Mouse (Mus musculus) heart, embryonic 10.5 days (tissue): Measurements from ENCODE around the gene Tifab. TPM values are rescaled to one million over a fixed set of nuclear protein-coding genes. Genes with fewer than 3 reads are reported as not detected.
A peak's percentile ranks its signal among the peaks of the same experiment; 100 is the strongest.

Experiments
- DNase-seq: peaks from one replicate; pipeline ENCODE4 v3.0.0-alpha.2; 2017; ENCODE audit warnings: low spot score
- H3K27ac ChIP-seq: fragments of 300-500 bp; sonication (generic); 2 replicates; pipeline ENCODE4 v1.5.1; 2016; ENCODE audit warnings: mild to moderate bottlenecking
- H3K27me3 ChIP-seq: fragments of 300-500 bp; sonication (generic); 2 replicates; pipeline ENCODE4 v1.6.1; 2016; ENCODE audit warnings: mild to moderate bottlenecking; ENCODE audit not compliant: poor library complexity, insufficient read depth, severe bottlenecking
- H3K36me3 ChIP-seq: fragments of 300-500 bp; sonication (generic); 2 replicates; pipeline ENCODE4 v1.6.1; 2016; ENCODE audit warnings: mild to moderate bottlenecking, moderate library complexity
- H3K4me1 ChIP-seq: fragments of 300-500 bp; sonication (generic); 2 replicates; pipeline ENCODE4 v1.6.1; 2016; ENCODE audit warnings: mild to moderate bottlenecking
- H3K4me3 ChIP-seq: fragments of 300-500 bp; sonication (generic); 2 replicates; pipeline ENCODE4 v1.5.1; 2016; ENCODE audit warnings: mild to moderate bottlenecking, moderate library complexity
- H3K9me3 ChIP-seq: fragments of 300-500 bp; sonication (generic); 2 replicates; pipeline ENCODE4 v1.6.1; 2016; ENCODE audit warnings: mild to moderate bottlenecking, moderate library complexity
- WGBS: fragments of 180-500 bp; shearing (Covaris S2); methylation state at CpG from one replicate; pipeline ENCODE4 v1.1.7; 2016; 5-methylcytosine and 5-hydroxymethylcytosine counted together
- polyA plus RNA-seq: library from polyadenylated mRNA; unstranded; fragments of >200 nt; fragmentation: Nextera tagmentation; extraction: Ambion mirVana; gene quantifications from 2 replicates; pipeline ENCODE4 v1.2.1, GENCODE M21; 2016

Tifab gene
- polyA plus RNA-seq, 1 experiment from 2014 or later: 1.0 TPM

DNA sequence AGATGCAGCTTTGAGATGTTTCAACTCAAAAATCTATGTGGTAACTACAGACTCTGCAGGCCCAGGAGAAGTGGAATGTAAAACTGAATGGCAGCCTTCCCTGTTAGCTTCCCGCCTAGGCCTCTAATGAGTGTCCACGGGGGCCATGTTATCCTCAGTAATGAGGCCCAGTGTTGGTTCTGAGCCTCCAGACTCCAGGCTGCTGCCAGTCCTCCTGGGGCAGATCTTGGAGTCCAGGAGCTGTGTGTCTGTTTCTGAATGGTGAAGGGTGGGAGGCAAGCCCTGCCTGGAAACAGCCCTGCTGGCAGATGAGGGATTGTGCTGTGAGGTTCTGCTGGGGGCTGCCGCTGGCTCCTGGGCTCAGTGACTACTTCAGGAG, 10.3 kb downstream of the Tifab start:
- peak overlapping the region; percentile 70 for H3K27ac ChIP-seq
- DNase-seq: no peak
- peaks cover 38% of the 10 kb centered on the region for H3K4me1 ChIP-seq
- no peaks in the 10 kb centered on the region for H3K36me3 ChIP-seq
- no peaks in the 10 kb centered on the region for H3K9me3 ChIP-seq
- H3K27me3 ChIP-seq: peaks cover 31% of the 10 kb centered on the region; the same call in 1 of the 2 replicates
- peak overlapping the region; percentile 29; the same call in 1 of the 2 replicates for H3K4me3 ChIP-seq
- 58% methylated on average over 3 of the region's 3 CpGs for WGBS

DNA sequence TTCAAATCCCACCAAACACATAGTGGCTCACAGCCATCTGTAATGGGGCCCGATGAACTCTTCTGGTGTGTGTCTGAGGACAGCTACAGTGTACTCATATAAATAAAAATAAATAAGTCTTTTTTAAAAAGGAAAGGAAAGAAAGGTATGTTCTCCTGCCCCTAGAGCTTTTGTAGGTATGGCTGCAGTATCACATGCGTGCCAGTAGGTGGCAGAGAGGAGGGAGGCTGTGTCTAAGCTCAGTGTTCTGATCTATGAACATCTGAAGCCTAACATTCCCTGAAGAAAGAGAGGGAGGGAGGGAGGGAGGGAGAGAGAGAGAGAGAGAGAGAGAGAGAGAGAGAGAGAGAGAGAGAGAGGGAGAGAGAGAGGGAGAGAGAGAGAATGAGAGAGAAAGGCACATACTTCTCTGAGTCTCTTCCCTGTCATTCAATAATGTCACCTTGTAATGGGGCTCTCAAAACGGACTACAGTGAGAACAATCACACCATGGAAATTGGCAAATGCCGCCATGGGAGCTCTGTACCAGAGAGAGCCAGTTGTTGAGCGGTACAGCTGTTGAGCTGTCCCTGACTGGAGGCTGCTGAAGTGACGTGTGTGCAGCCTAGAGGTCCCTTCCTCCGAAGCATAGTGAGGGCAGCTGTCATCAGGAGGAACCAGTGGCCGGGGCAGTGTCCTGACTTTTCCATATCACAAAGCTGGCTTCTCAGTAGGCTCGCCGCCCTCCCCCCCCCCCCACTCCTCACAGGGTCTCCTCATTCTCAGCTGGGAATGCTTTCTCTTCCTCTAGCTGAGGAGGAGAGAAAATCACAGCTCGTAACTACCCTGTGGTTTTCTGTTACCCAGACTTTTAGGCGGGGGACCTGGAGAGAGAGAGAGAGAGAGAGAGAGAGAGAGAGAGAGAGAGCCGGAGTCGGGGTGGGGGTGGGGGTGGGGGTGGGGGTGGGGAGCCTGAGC, 11.0 kb downstream of the Tifab start:
- Histone ChIP-seq H3K27me3 (peaks cover 36% of the 10 kb centered on the region; the same call in 1 of the 2 replicates), H3K4me1 (peaks cover 34% of the 10 kb centered on the region), H3K36me3 (no peaks in the 10 kb centered on the region), H3K27ac (peak overlapping the region; percentile 70), H3K9me3 (no peaks in the 10 kb centered on the region), H3K4me3 (peak overlapping the region; percentile 29)
- WGBS: 19% methylated on average over 11 of the region's 14 CpGs
- DNase-seq: peak; percentile 80

GRCm38 (mm10) chr13:56165561-56165960, 13.1 kb downstream of the Tifab start:
- Histone ChIP-seq H3K36me3 (no peaks in the 10 kb centered on the region), H3K27me3 (peaks cover 32% of the 10 kb centered on the region; the same call in 1 of the 2 replicates), H3K9me3 (no peaks in the 10 kb centered on the region), H3K27ac (no peak overlapping the region), H3K4me1 (peaks cover 28% of the 10 kb centered on the region), H3K4me3 (no peak overlapping the region)
- 94% methylated on average over 11 of the region's 11 CpGs for WGBS
- DNase-seq: no peak

DNA sequence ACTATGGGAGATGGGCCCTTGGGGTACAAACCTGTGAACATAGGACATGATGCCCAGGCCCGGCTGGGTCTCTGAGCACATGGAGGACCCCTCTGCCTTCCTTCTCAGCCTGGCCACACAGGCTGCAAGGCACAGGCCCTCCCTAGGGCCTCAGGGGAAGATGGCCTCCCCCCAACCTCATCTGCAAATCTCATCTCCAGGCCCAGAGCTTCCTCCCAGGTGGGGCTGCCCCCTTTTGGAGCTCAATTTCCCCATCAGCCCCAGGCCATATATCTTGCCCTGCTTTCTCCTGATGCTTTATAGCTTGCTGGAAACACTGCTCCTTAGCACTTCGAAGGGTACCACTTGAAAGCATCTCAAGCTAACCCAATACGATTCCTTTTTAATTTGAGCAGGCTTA, 14.3 kb downstream of the Tifab start:
- H3K4me1 ChIP-seq: peaks cover 32% of the 10 kb centered on the region
- 74% methylated on average over 3 of the region's 3 CpGs for WGBS
- H3K4me3 ChIP-seq: no peak overlapping the region
- no peak for DNase-seq
- H3K36me3 ChIP-seq: no peaks in the 10 kb centered on the region
- H3K9me3 ChIP-seq: no peaks in the 10 kb centered on the region
- H3K27me3 ChIP-seq: peaks cover 30% of the 10 kb centered on the region; the same call in 1 of the 2 replicates
- H3K27ac ChIP-seq: no peak overlapping the region

DNA sequence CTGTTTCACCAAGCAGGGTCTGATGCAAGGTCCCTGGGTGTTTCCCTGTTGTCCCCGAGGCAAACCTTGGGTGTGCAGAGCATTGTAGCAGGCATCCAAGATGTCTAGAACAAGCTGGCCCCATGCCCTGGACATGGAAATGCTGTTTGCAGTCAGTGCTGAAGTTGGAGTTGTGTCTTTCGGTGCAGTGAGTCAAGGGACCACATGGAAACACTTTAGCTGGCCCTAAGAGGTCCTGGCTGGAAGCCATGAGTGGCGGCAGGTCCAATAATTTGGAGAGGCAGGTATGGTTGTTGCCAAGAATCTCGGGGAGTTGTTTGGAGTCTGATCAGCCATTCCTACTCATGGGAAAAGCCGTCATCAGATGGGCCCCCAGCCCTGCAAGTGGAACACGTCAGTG, 14.9 kb downstream of the Tifab start:
- H3K27ac ChIP-seq: no peak overlapping the region
- H3K9me3 ChIP-seq: no peaks in the 10 kb centered on the region
- H3K27me3 ChIP-seq: peaks cover 25% of the 10 kb centered on the region; the same call in 1 of the 2 replicates
- H3K4me1 ChIP-seq: peaks cover 34% of the 10 kb centered on the region
- 73% methylated on average over 6 of the region's 6 CpGs for WGBS
- H3K36me3 ChIP-seq: no peaks in the 10 kb centered on the region
- H3K4me3 ChIP-seq: no peak overlapping the region
- no peak for DNase-seq

DNA sequence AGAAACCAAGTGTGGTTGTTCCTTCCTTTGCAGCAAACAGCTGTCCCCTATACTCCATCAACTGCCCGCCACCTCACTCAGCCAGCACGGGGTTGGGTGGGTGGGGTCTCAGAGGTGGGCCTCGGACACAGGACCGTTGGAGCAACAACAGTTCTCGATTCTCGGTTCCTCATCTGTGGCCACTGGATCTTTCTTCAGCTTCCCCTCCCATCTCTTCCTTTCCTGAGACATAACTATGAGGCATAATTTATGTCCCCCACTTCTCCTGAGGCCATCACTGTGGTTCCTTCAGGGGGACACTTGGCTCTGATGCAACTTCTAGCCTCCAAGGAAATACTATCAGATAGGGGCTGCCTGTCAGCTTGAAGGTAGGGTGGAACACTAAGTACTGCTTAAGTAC, 15.8 kb downstream of the Tifab start:
- Histone ChIP-seq H3K36me3 (no peaks in the 10 kb centered on the region), H3K27ac (no peak overlapping the region), H3K9me3 (no peaks in the 10 kb centered on the region), H3K4me1 (peaks cover 25% of the 10 kb centered on the region), H3K4me3 (no peak overlapping the region), H3K27me3 (peaks cover 25% of the 10 kb centered on the region; the same call in 1 of the 2 replicates)
- WGBS: 74% methylated on average over 6 of the region's 6 CpGs
- no peak for DNase-seq

GRCm38 (mm10) chr13:56159614-56160363, 18.9 kb downstream of the Tifab start:
- H3K4me1 ChIP-seq: peaks cover 29% of the 10 kb centered on the region

DNA sequence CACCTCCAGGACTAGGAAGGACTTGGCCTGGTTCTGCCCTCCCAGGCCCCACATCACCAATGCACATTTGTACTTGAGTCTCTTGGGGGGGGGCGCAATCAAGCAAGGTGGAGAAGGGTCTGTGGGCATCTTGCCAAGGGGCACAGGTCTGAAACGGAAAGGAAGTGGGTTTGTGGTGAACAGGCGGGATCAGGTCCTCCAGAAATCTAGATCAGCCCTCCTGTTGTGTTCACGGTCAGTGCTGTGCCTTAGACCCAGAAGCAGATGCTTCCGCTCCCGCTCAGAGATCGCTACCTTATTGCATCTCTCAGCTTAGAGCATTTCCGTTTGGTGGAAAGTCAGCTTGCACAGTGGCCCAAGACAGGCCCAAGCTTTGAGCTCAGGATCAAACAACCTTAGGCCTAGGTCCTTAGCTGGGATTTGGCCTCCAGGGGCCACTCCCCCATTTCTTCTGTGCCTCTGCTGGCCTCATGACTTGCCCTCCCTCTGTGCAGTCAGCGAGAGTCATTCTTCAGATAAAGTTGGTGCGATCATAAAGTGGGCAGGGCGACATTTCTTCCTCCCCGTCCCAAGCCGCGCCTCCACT, 19.6 kb downstream of the Tifab start:
- H3K27ac ChIP-seq: peak overlapping the region; percentile 60; the same call in 1 of the 2 replicates
- H3K36me3 ChIP-seq: no peaks in the 10 kb centered on the region
- no peak overlapping the region for H3K4me3 ChIP-seq
- DNase-seq: no peak
- H3K27me3 ChIP-seq: peaks cover 17% of the 10 kb centered on the region; the same call in 1 of the 2 replicates
- no peaks in the 10 kb centered on the region for H3K9me3 ChIP-seq
- H3K4me1 ChIP-seq: peaks cover 31% of the 10 kb centered on the region
- WGBS: 58% methylated on average over 14 of the region's 14 CpGs

More at GRCm38 (mm10) chr13:56159614-56160363, 18.9 kb downstream of the Tifab start:
- Histone ChIP-seq H3K36me3 (no peaks in the 10 kb centered on the region), H3K27me3 (peaks cover 22% of the 10 kb centered on the region; the same call in 1 of the 2 replicates), H3K27ac (peak overlapping the region; percentile 56; the same call in 1 of the 2 replicates), H3K4me3 (0 out of 2 replicates have a peak overlapping the region, but pooled peaks have one; percentile 16), H3K9me3 (no peaks in the 10 kb centered on the region)
- no peak for DNase-seq
- WGBS: 47% methylated on average over 17 of the region's 17 CpGs

- Histone ChIP-seq H3K27me3 (0 out of 2 replicates have a peak, but pooled peaks cover 6% of the 10 kb centered on the region), H3K36me3 (no peaks in the 10 kb centered on the region), H3K4me1 (peaks cover 41% of the 10 kb centered on the region), H3K27ac (peak overlapping the region; percentile 73), H3K9me3 (no peaks in the 10 kb centered on the region), H3K4me3 (no peak overlapping the region)
- 67% methylated on average over 7 of the region's 7 CpGs for WGBS
- no peak for DNase-seq
These were observed 23.0 kb downstream of the Tifab start for GRCm38 (mm10) chr13:56155671-56156070.

DNA sequence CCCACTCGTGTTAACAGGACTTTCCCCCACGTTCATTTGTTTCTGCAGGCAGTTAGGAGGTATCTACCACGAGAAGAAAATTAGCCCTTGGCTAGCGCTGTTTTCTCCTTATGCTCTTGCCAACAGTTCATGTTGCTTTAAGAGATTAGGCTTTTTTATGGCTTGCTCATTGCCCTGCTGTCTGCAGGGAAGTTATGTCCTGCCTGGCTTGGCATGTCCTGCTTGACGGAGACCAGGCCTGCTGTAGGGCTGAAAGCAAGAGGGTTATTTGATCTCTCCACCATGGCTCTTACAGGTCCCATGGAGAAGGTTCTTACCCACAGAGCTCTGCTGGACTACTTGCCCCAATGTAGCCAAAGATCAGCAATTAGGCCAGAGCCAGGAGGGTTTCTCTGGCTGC, 23.6 kb downstream of the Tifab start:
- no peak for DNase-seq
- Histone ChIP-seq H3K27ac (peak overlapping the region; percentile 73), H3K4me3 (no peak overlapping the region), H3K27me3 (no peaks in the 10 kb centered on the region), H3K4me1 (peaks cover 36% of the 10 kb centered on the region), H3K36me3 (no peaks in the 10 kb centered on the region), H3K9me3 (no peaks in the 10 kb centered on the region)
- 30% methylated on average over 5 of the region's 5 CpGs for WGBS

DNA sequence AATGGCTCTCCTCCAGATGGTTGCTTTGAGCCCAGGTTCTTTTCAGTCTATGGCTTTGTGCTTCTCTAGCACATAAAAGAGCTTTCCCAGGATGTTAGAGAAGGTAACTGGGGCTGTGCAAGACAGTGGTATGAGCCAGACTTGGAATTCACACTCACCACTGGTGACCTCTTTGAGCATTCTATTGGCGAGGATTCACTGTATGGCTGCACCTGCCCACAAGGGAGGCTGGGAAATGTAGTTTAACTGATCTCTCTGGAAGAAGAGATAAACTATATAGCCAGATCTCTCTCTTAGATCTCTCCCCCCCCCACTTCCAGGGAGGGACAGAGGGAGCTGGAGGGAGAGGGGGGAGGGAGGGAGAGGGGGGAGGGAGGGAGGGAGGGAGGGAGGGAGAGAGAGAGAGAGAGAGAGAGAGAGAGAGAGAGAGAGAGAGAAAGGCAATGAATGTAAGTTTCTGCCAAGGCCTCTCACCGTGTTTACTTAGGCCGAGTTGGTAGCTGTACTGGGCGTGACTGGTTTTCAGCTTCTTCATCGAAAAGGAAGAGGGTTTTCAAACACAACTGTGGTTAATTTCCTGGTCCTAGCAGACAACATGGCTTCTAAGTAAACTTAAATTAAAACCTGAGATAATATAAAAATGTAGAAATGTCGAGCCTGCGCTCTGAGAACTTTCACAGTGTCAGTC, 25.8 kb downstream of the Tifab start:
- Histone ChIP-seq H3K9me3 (no peaks in the 10 kb centered on the region), H3K4me1 (peaks cover 29% of the 10 kb centered on the region), H3K4me3 (no peak overlapping the region), H3K36me3 (no peaks in the 10 kb centered on the region), H3K27ac (no peak overlapping the region), H3K27me3 (no peaks in the 10 kb centered on the region)
- DNase-seq: no peak
- 75% methylated on average over 7 of the region's 7 CpGs for WGBS
